30 mouse cellular contexts compared by ENCODE assay signal in genomic region chr7:115153291-115153690, GRCm38 (mm10).
DNase-seq lines count a peak whose midpoint lies in the region; ATAC-seq lines count a peak whose summit lies in the region.
"Had no signal": no experiment of that assay in that cellular context is flagged by ENCODE, and none has a peak within 500 bp of the region (broad histone marks: within the 10 kb centered on the region; RNA-seq: fewer than 3 reads in every experiment).

No protein-coding gene starts in this region.

- H3K36me3 ChIP-seq in neural tube, embryonic 15.5 days, result no peaks in the 10 kb centered on the region
- H3K36me3 ChIP-seq in forebrain, embryonic 12.5 days (replicated peaks), result no peaks in the 10 kb centered on the region
- H3K36me3 ChIP-seq: hindbrain, embryonic 12.5 days; kidney, embryonic 15.5 days; limb, embryonic 15.5 days; liver, embryonic 13.5 days; neural tube, embryonic 12.5 days had no signal

- H3K27me3 ChIP-seq in neural tube, embryonic 15.5 days (replicated peaks), result no peaks in the 10 kb centered on the region
- H3K27me3 ChIP-seq in forebrain, embryonic 12.5 days, result no peaks in the 10 kb centered on the region
- H3K27me3 ChIP-seq: hindbrain, embryonic 12.5 days; kidney, embryonic 15.5 days; limb, embryonic 15.5 days; liver, embryonic 13.5 days; neural tube, embryonic 12.5 days had no signal

- no peak overlapping the region for H3K27ac ChIP-seq in neural tube, embryonic 15.5 days (replicated peaks)
- no peak overlapping the region for H3K27ac ChIP-seq in forebrain, embryonic 12.5 days
- H3K27ac ChIP-seq: kidney, embryonic 15.5 days; left cerebral cortex, adult 2 months; limb, embryonic 15.5 days; liver, embryonic 13.5 days; macrophage; neural tube, embryonic 12.5 days had no signal

- ATAC-seq in neural tube, embryonic 15.5 days (ENCODE audit: low FRiP score), result no peak
- ATAC-seq in inflammation-experienced regulatory T-cells, adult 6 months, result no peak
- no peak for ATAC-seq in forebrain, embryonic 12.5 days (ENCODE audit: low FRiP score)
- ATAC-seq: forebrain, postnatal 0 days; midbrain, embryonic 16.5 days had no signal

- peak; percentile 22 for DNase-seq in neural tube, embryonic 10.5 days (ENCODE audit: extremely low spot score, low spot score)
- DNase-seq in embryo, embryonic 9.5 days (ENCODE audit: extremely low spot score), result peak; percentile 5
- peak; percentile 41 for DNase-seq in hindlimb bud, embryonic 11.5 days (ENCODE audit: extremely low spot score, low read depth, low spot score)
- DNase-seq in layer of hippocampus, postnatal 10 days (ENCODE audit: low spot score in 2 of 2), result no peak
- DNase-seq: adrenal gland, adult 2 months; adrenal gland, postnatal 36 days; B cell, adult 2 months; cerebellum, adult 18-20 months; cerebellum, postnatal 10 days; forebrain, postnatal 0 days; gastrocnemius, postnatal 25 days; heart, adult 18-20 months; heart, postnatal 14 days; kidney, adult 18-20 months; kidney, postnatal 25 days; liver, embryonic 13.5 days; lung, adult 2 months; lung, postnatal 10 days; thymus, adult 2 months; thymus, postnatal 36 days had no signal

- no peak overlapping the region for H3K9ac ChIP-seq in neural tube, embryonic 15.5 days (replicated peaks)
- no peak overlapping the region for H3K9ac ChIP-seq in forebrain, embryonic 12.5 days
- H3K9ac ChIP-seq: forebrain, postnatal 0 days; hindbrain, embryonic 12.5 days; kidney, embryonic 15.5 days; limb, embryonic 15.5 days; liver, embryonic 13.5 days; neural tube, embryonic 12.5 days had no signal

- H3K4me2 ChIP-seq in neural tube, embryonic 15.5 days, result no peak overlapping the region
- H3K4me2 ChIP-seq in forebrain, embryonic 12.5 days, result no peak overlapping the region
- H3K4me2 ChIP-seq: hindbrain, embryonic 12.5 days; kidney, embryonic 15.5 days; limb, embryonic 15.5 days; liver, embryonic 13.5 days; neural tube, embryonic 12.5 days had no signal

- no peaks in the 10 kb centered on the region for H3K4me1 ChIP-seq in neural tube, embryonic 15.5 days
- peaks cover 7% of the 10 kb centered on the region for H3K4me1 ChIP-seq in forebrain, embryonic 12.5 days
- H3K4me1 ChIP-seq: limb, embryonic 15.5 days; liver, embryonic 13.5 days had no signal

- H3K4me3 ChIP-seq in neural tube, embryonic 15.5 days (replicated peaks), result no peak overlapping the region
- H3K4me3 ChIP-seq in forebrain, embryonic 12.5 days (replicated peaks), result no peak overlapping the region
- H3K4me3 ChIP-seq: hindbrain, embryonic 12.5 days; kidney, embryonic 15.5 days; left cerebral cortex, adult 2 months; limb, embryonic 15.5 days; liver, embryonic 13.5 days; neural tube, embryonic 12.5 days had no signal

- no peaks in the 10 kb centered on the region for H3K9me3 ChIP-seq in neural tube, embryonic 15.5 days (replicated peaks)
- no peaks in the 10 kb centered on the region for H3K9me3 ChIP-seq in forebrain, embryonic 12.5 days
- H3K9me3 ChIP-seq: hindbrain, embryonic 12.5 days; kidney, embryonic 15.5 days; limb, embryonic 15.5 days; liver, embryonic 13.5 days; neural tube, embryonic 12.5 days had no signal

Comparison
In these comparisons a context has a peak if more than half of its experiments do, and no peak if none do; other contexts are left out.
1. DNase-seq: peak in neural tube, embryonic 10.5 days (single experiment), embryo, embryonic 9.5 days (single experiment) and hindlimb bud, embryonic 11.5 days (single experiment); none in layer of hippocampus, postnatal 10 days (0 of 2).